Mouse (Mus musculus) stomach, embryonic 16.5 days (tissue): ENCODE results near the gene Ammecr1. TPM values are rescaled to one million over a fixed set of nuclear protein-coding genes. Genes with fewer than 3 reads are reported as not detected.

Source experiments
- ATAC-seq: fragments of 200-750 bp; cut with Nextera tagmentation; 2 replicates; pipeline ENCODE4 v1.8.0; 2017; ENCODE audit warnings: moderate number of reproducible peaks, moderate TSS enrichment; ENCODE audit not compliant: insufficient read depth, low FRiP score
- H3K27ac ChIP-seq: fragments of 300-500 bp; sonication (generic); 2 replicates; pipeline ENCODE4 v1.5.1; 2014; ENCODE audit warnings: low read length
- H3K27me3 ChIP-seq: fragments of 300-500 bp; sonication (generic); 2 replicates; pipeline ENCODE4 v1.6.1; 2014; ENCODE audit warnings: low read length, control low read depth, mixed read lengths; ENCODE audit not compliant: control insufficient read depth, insufficient read depth
- H3K36me3 ChIP-seq: fragments of 300-500 bp; sonication (generic); 2 replicates; pipeline ENCODE4 v1.6.1; 2014; ENCODE audit warnings: low read length; ENCODE audit not compliant: control insufficient read depth, insufficient read depth
- H3K4me1 ChIP-seq: fragments of 300-500 bp; sonication (generic); 2 replicates; pipeline ENCODE4 v1.6.1; 2014; ENCODE audit warnings: low read length, control low read depth, mixed read lengths; ENCODE audit not compliant: control insufficient read depth, insufficient read depth
- H3K4me2 ChIP-seq: fragments of 300-500 bp; sonication (generic); 2 replicates; pipeline ENCODE4 v1.6.1; 2014; ENCODE audit warnings: low read depth, low read length, mixed read lengths
- H3K4me3 ChIP-seq: fragments of 300-500 bp; sonication (generic); replicated peaks from 2 replicates; pipeline ENCODE4 v1.5.1; 2014; ENCODE audit warnings: mild to moderate bottlenecking, low read length
- H3K9ac ChIP-seq: fragments of 300-500 bp; sonication (generic); 2 replicates; pipeline ENCODE4 v1.6.1; 2014; ENCODE audit warnings: low read length
- H3K9me3 ChIP-seq: fragments of 300-500 bp; sonication (generic); replicated peaks from 2 replicates; pipeline ENCODE4 v1.6.1; 2016; ENCODE audit warnings: low read length, control low read depth; ENCODE audit not compliant: control insufficient read depth
- WGBS: fragments of 180-500 bp; shearing (Covaris S2); extraction: QIAGEN DNeasy Blood & Tissue Kit; methylation state at CpG from one replicate; pipeline ENCODE4 v1.1.7; 2014; 5-methylcytosine and 5-hydroxymethylcytosine counted together
- polyA plus RNA-seq: library from polyadenylated mRNA; unstranded; fragments of >200 nt; fragmentation: Nextera tagmentation; extraction: Ambion mirVana; gene quantifications from 2 replicates; pipeline ENCODE4 v1.2.1, GENCODE M21; 2015

Gene Ammecr1
- polyA plus RNA-seq, 1 experiment from 2014 or later, result 9.8 TPM

DNA sequence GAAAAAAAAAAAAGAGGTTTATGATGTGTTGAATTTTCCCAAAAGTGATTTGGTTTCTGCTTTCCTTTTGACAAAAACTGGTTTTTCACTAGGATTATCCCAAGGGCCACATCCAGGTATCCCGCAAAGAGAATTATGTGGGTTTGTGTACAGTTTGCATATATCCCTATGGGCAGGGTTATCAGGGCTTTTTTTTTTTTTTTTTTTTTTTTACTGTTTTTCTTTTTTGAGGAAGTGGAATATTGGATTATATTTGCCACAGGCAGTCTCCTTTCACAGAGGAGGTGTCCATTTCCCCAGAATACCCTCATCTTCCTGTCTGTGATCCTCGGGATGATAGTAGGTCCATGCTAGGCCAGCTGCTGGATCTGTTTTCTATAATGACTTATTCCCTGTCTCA is 137.3 kb downstream of the Ammecr1 start:
- Histone ChIP-seq H3K36me3 (no peaks in the 10 kb centered on the region), H3K27ac (no peak overlapping the region), H3K9ac (no peak overlapping the region), H3K4me2 (no peak overlapping the region), H3K4me3 (no peak overlapping the region), H3K27me3 (no peaks in the 10 kb centered on the region), H3K4me1 (0 out of 2 replicates have a peak, but pooled peaks cover 2% of the 10 kb centered on the region), H3K9me3 (no peaks in the 10 kb centered on the region)
- ATAC-seq, result no peak
- 69% methylated on average over 2 of the region's 2 CpGs for WGBS

DNA sequence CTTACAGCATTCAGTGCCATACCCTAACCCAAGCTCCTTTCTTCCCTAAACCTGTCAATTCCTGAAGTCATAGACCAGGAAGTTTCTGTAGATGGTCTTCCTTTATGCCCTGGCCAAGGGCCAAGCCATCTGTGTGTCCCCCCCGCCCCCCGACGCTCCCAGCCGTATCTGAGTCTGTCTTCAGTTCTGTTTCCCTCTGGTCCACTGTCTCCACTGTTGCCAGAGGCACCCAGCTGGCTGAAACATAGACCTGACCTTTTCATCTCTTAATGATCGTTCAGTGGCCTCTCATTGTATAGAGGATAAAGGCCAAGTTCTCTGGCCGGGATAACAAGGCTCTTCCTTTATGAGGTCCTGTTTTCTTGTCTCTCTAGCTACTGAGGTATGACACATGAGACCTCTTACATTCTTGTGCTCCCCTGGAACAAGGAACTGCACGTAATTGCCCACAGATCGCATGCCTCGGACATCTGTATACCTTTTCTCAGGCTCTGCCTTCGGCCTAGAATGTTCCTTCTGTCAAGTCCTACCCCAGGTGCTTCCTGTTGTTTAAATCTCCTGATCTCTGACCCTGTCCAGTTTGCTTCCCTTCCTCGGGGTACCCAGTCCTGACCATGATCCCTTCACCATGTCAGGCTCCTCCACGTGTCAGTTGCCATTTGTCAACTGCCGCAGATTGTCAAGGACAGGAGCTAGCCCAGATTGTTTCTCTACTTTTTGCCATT is 138.2 kb downstream of the Ammecr1 start:
- 0 out of 2 replicates have a peak, but pooled peaks cover 2% of the 10 kb centered on the region for H3K4me1 ChIP-seq
- H3K27me3 ChIP-seq, result no peaks in the 10 kb centered on the region
- no peaks in the 10 kb centered on the region for H3K9me3 ChIP-seq
- no peak overlapping the region; the same call in 1 of the 2 replicates for H3K27ac ChIP-seq
- no peak overlapping the region for H3K4me3 ChIP-seq
- H3K4me2 ChIP-seq, result no peak overlapping the region
- H3K9ac ChIP-seq, result no peak overlapping the region
- no peaks in the 10 kb centered on the region for H3K36me3 ChIP-seq
- 61% methylated on average over 13 of the region's 13 CpGs for WGBS
- ATAC-seq, result no peak; the same call in 1 of the 2 replicates

DNA sequence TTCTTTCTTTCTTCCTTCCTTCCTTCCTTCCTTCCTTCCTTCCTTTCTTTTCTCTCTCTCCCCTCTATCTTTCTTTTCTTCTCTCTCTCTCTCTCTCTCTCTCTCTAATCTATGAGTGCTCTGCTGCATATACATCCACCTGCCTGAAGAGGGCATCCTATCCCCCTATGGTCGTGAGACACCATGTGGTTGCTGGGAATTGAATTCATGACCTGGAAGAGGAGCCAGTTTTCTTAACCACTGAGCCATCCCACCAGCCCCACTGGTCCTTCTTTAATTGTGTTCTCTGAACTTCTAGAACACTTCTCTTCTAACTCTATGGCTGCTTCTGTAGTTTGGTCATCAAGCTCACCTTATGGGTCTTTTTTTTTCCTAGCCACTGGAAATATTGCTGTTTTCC is 138.9 kb downstream of the Ammecr1 start:
- Histone ChIP-seq H3K4me3 (no peak overlapping the region), H3K36me3 (no peaks in the 10 kb centered on the region), H3K4me1 (0 out of 2 replicates have a peak, but pooled peaks cover 2% of the 10 kb centered on the region), H3K9me3 (no peaks in the 10 kb centered on the region), H3K27me3 (no peaks in the 10 kb centered on the region), H3K27ac (no peak overlapping the region), H3K9ac (no peak overlapping the region), H3K4me2 (no peak overlapping the region)
- 31% methylated on average over 1 of the region's 1 CpGs for WGBS
- ATAC-seq, result no peak

DNA sequence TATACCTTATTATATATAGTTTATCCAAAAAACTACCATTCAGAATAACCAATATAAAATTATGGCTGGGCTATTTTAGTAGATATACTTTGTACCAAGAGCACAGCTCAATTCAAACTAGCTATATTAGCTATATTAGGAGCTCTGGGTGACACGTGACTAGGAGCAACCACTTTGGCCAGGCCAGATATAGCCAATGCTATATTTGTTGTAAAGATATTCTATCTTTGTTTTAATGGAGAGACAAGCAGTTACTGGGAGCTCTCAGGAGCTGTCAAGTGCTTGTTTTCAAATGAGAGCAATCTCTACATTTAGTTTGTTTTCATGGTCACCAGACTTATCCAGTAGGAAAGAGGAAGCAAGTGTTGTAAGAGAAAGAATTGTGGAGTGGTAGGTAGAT is 141.2 kb downstream of the Ammecr1 start:
- H3K9me3 ChIP-seq, result no peaks in the 10 kb centered on the region
- H3K36me3 ChIP-seq, result no peaks in the 10 kb centered on the region
- no peak overlapping the region for H3K4me3 ChIP-seq
- no peak overlapping the region for H3K4me2 ChIP-seq
- no peaks in the 10 kb centered on the region for H3K27me3 ChIP-seq
- H3K9ac ChIP-seq, result no peak overlapping the region
- no peak for ATAC-seq
- H3K4me1 ChIP-seq, result 0 out of 2 replicates have a peak, but pooled peaks cover 2% of the 10 kb centered on the region
- WGBS, result 72% methylated on average over 1 of the region's 1 CpGs
- H3K27ac ChIP-seq, result no peak overlapping the region

DNA sequence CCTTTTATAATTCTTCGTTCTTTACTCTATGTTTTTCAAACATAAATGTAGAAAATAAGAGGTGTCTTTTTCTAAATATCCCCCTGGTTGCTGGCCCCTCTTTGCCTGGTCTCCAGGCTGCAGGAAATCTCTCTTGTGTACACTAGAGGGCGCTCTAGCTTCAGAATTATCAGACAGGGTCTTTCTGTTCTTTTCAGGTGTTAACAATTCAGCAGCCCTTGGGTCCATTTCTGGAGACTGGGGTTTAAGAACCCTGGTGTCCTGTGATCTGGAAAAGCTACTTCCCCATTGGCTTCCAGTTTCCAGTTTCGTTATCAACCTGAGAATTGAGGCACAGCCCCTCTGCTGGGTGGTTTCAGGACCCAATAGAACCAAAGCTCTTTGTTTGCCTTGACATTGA is 144.7 kb downstream of the Ammecr1 start:
- no peaks in the 10 kb centered on the region for H3K9me3 ChIP-seq
- H3K4me3 ChIP-seq, result no peak overlapping the region
- no peaks in the 10 kb centered on the region for H3K36me3 ChIP-seq
- H3K9ac ChIP-seq, result no peak overlapping the region
- no peaks in the 10 kb centered on the region for H3K27me3 ChIP-seq
- H3K4me1 ChIP-seq, result no peaks in the 10 kb centered on the region
- 34% methylated on average over 3 of the region's 3 CpGs for WGBS
- H3K4me2 ChIP-seq, result no peak overlapping the region
- no peak overlapping the region for H3K27ac ChIP-seq
- no peak for ATAC-seq

DNA sequence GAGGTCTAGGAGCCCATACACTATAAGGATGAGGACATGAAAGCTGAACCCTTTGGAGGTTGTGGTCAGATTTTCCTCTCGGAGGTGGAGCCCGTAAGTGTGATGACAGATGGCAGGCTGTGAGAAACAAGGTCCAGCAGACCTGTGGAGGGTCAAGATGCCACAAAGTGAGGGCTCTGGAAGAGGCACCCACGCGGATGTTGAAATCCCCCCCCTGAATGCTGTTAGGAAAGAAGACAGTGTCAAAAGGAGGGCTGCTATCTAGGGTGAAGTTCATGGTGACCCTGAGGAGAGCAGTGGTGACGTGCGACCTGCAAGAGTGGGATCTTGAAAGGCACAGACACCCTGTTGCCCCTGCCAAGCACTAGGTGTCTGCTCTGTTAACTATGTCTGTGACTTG is 145.3 kb downstream of the Ammecr1 start:
- 72% methylated on average over 6 of the region's 6 CpGs for WGBS
- Histone ChIP-seq H3K4me3 (no peak overlapping the region), H3K9ac (no peak overlapping the region), H3K4me2 (no peak overlapping the region), H3K27ac (no peak overlapping the region), H3K36me3 (no peaks in the 10 kb centered on the region), H3K27me3 (no peaks in the 10 kb centered on the region), H3K4me1 (no peaks in the 10 kb centered on the region), H3K9me3 (no peaks in the 10 kb centered on the region)
- ATAC-seq, result no peak

DNA sequence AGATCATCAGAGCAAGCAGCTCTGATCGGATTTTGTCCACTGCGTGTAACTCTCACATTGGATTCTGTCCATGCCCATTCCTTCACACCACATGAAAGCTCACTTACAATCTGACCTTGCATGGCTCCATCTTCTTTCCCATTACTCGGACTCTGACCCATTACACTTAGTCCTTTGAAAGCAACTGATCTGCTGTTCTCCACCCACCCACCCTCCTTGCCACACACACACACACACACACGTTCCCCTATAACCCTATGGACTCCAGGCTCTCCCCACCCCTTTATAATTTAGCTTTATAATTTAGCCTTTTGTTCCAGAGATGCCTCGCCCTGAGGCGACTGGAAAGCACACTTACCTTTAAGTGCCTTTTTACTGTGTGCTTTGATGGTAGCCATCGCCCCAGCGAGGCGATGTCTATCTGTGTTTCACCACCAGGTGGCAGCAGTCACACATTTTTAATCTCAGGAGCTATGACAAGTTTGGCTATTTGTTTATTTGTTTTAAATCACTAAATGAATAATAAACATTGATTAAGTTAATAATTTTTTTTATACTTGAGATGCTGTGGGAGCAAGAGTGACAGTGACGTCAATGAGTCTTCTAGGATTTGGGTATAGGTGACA is 148.4 kb downstream of the Ammecr1 start:
- no peak overlapping the region for H3K4me2 ChIP-seq
- H3K9me3 ChIP-seq, result no peaks in the 10 kb centered on the region
- no peak overlapping the region for H3K27ac ChIP-seq
- ATAC-seq, result no peak
- no peaks in the 10 kb centered on the region for H3K4me1 ChIP-seq
- WGBS, result 47% methylated on average over 10 of the region's 10 CpGs
- no peak overlapping the region for H3K9ac ChIP-seq
- no peaks in the 10 kb centered on the region for H3K27me3 ChIP-seq
- H3K36me3 ChIP-seq, result no peaks in the 10 kb centered on the region
- H3K4me3 ChIP-seq, result no peak overlapping the region

DNA sequence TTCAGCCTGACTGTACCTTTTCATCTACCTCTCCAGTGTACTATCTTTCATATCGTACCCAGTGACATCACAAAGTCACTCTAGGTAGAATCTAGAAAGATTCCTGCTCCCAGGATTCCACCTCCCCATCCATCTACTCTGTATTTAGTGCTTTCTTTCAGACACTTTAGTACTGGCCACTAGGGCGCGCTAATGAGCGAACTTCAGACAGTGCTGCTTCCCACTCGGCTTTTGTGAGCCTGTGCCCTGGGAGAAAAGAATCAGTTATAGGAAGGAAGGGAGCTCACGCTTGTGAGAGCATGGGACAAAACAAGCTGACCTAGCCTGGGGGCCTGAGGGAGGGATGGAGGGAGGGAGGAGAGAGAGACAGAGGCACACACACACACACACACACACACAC is 153.4 kb downstream of the Ammecr1 start:
- Histone ChIP-seq H3K27me3 (no peaks in the 10 kb centered on the region), H3K27ac (no peak overlapping the region), H3K4me2 (no peak overlapping the region), H3K4me1 (no peaks in the 10 kb centered on the region), H3K9ac (no peak overlapping the region), H3K36me3 (no peaks in the 10 kb centered on the region), H3K9me3 (no peaks in the 10 kb centered on the region), H3K4me3 (no peak overlapping the region)
- 20% methylated on average over 6 of the region's 6 CpGs for WGBS
- peak; percentile 47 for ATAC-seq

- Histone ChIP-seq H3K4me2 (no peak overlapping the region), H3K27me3 (no peaks in the 10 kb centered on the region), H3K9ac (no peak overlapping the region), H3K4me3 (no peak overlapping the region), H3K36me3 (no peaks in the 10 kb centered on the region), H3K27ac (no peak overlapping the region), H3K4me1 (no peaks in the 10 kb centered on the region), H3K9me3 (no peaks in the 10 kb centered on the region)
- WGBS, result 44% methylated on average over 9 of the region's 9 CpGs
- no peak for ATAC-seq
These were observed 158.1 kb downstream of the Ammecr1 start for GRCm38 (mm10) chrX:142808411-142808810.
